Mouse (Mus musculus) left cerebral cortex, postnatal 25 days (tissue): ENCODE measurements around the gene Fbxo31. TPM values are rescaled to one million over a fixed set of nuclear protein-coding genes. Genes with fewer than 3 reads are reported as not detected.
"Not testable (repeated sequence)": the region's sequence is repeated elsewhere in the genome, so short reads cannot be mapped to it uniquely, and the experiment has no call there.

Source experiments
- DNase-seq, 2 experiments: peaks; one replicate each; pipeline ENCODE4 v3.0.0; 2022; ENCODE audit warnings: low spot score in 2 of 2, mixed read lengths in 1 of 2
- intact Hi-C: fragments of 180-260 bp; cut with DNase I; formaldehyde crosslinking; loops from one replicate; pipeline ENCODE4 v1.15.1; 2025
- total RNA-seq, 2 experiments: library from RNA; stranded (reverse); gene quantifications; 2 replicates each; pipeline ENCODE4 v1.2.3; 2021

Fbxo31 gene
- 10 to 100 TPM; 90.3 to 91.6 TPM for total RNA-seq

GRCm38 (mm10) chr8:121578676-121579451 is at the start of gene Fbxo31:
Fbxo31 (minus strand) TSS chr8:121578806.
- DNase-seq = peak; percentile 92 to 97
- intact Hi-C loops = no loop called here

- peak in 1 of 2 experiments; percentile 61 for DNase-seq
- intact Hi-C loops = no loop called here
These were observed 44.4 kb upstream of the Fbxo31 start for GRCm38 (mm10) chr8:121623043-121623442.

DNA sequence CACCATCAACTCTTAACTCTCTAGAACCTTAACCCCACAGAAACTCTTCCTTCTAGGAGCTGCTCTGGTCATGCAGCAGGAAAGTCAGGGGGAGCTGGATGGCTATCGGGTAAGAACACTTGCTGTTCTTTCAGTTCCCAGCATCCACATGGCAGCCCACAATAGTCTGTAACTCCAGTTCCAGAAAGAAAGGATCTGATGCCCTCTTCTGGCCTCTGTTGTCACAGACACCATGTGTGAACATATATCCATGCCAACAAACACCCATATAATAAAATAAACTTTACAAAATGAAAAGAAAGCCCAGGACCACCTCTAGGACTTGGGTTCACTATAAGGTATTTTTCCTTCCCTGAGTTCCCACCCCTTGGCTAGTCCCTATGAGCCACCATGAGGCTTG is 43.3 kb upstream of the Fbxo31 start:
- intact Hi-C loops = no loop called here
- DNase-seq = no peak

DNA sequence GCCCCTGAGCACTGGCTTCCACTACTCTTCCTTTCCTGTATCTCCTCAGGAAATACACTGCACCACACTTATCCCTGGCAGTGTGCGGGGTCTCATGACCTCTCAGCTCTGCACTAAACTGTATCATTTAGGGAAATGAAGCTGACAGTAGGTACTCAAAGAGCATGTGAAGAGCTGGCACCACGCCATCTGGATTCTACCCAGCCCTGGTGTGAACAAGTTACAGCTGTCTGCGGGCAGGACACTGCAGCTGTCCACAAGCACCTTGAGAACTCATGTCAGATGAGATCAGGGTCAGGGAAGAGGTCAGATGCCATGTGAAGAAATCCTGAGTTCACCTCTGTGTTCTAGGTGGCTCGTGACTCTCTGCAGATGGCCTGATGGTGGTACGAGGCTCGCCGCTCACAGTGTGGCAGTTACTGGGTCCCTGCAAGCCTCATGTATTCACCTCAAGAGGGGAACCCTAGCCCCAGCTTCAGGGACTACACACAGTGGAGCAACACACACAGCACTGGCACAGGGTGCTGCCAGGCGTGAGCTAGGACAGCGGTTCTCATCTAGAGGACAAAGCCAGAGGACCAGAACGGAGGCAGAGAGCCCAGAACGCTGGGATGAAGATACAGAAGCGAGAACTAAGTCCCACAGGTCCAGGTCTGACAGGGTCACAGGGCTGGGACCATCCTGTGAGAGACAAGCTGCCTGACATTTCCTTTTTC is 42.4 kb upstream of the Fbxo31 start:
- no peak for DNase-seq
- intact Hi-C loops = no loop called here

- DNase-seq = no peak
- intact Hi-C loops = loop anchor here (5.0 kb wide), 1 partner anchor 68 kb away; no protein-coding TSS in a partner anchor
These were observed 40.9 kb upstream of the Fbxo31 start for GRCm38 (mm10) chr8:121619401-121619995.

GRCm38 (mm10) chr8:121613419-121613818 is 34.8 kb upstream of the Fbxo31 start:
- no peak for DNase-seq
- intact Hi-C loops = no loop called here

DNA sequence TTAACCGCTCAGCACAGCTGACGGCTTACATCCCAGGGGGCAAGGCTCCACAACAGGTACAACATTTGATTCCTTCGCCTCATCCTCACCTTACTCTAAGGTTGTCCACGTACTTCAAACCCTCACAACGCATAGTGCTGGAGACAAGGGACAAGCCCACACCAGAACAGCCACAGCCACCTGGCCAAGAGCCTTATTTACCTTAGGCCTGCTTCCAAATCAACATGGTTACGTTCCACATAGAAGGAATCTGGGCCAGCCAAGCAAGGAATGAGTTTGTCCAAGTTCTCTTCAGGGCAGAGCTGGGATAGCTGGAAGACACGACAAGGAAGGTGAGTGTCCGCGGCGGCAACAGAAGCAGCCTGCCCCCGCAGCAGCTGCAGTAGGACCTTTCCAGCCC is 31.3 kb upstream of the Fbxo31 start:
- intact Hi-C loops = no loop called here
- DNase-seq = no peak

DNA sequence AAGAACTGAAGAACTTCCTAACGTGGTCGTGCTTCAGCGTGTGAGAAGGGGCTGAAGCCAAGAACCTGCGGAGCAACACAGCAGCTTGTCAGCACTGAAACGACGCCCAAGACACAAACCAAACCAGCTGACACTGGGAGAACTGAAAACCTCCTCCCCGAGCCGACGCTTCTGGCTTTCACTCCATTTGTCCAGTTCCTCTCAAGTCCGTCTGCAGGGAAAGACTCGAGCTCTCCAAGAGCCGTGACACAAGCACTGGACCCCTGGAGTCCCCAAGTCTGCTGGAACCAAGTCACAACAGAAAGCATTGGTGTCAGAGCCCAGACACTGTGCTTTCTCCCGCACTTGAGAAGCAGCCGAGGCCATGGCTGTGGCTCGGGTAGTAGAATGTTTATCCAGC is 30.6 kb upstream of the Fbxo31 start:
- DNase-seq = no peak
- intact Hi-C loops = no loop called here

DNA sequence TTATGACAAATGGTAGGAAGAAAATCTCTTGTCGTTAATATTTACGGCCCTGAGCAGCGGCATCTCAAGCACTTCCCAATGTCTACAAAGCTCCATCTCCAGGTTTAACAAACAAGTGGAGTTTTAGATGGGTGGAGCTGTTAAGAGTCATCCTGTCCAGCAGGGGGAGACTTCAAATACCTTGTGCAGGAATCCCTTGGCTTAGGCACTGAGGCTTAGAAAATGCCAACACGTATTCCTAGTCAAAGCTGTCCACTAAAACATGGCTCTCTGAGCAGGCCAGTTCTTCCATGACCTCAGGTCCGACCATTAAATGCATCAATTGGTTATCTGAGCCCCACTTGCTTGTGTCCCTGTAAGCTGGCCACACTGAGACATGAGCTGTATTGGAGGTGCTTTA is 29.1 kb upstream of the Fbxo31 start:
- intact Hi-C loops = no loop called here
- DNase-seq = no peak

GRCm38 (mm10) chr8:121603801-121604200 is 25.2 kb upstream of the Fbxo31 start:
- intact Hi-C loops = loop anchor here (2.0 to 5.0 kb wide), 3 partner anchors 47 to 228 kb away; no protein-coding TSS in a partner anchor
- DNase-seq = no peak

GRCm38 (mm10) chr8:121602860-121603259 is 24.3 kb upstream of the Fbxo31 start:
- intact Hi-C loops = loop anchor here (2.0 to 5.0 kb wide), 3 partner anchors 48 to 229 kb away; no protein-coding TSS in a partner anchor

GRCm38 (mm10) chr8:121602411-121602810 is 23.8 kb upstream of the Fbxo31 start:
- intact Hi-C loops = loop anchor here (2.0 to 5.0 kb wide), 3 partner anchors 48 to 230 kb away; no protein-coding TSS in a partner anchor
- DNase-seq = no peak

More at GRCm38 (mm10) chr8:121602860-121603259, 24.3 kb upstream of the Fbxo31 start:
- DNase-seq = peak; percentile 79 to 86

GRCm38 (mm10) chr8:121599842-121600241 is 21.2 kb upstream of the Fbxo31 start:
- intact Hi-C loops = loop anchor here (5.0 kb wide), 1 partner anchor 232 kb away; no protein-coding TSS in a partner anchor
- no peak for DNase-seq

DNA sequence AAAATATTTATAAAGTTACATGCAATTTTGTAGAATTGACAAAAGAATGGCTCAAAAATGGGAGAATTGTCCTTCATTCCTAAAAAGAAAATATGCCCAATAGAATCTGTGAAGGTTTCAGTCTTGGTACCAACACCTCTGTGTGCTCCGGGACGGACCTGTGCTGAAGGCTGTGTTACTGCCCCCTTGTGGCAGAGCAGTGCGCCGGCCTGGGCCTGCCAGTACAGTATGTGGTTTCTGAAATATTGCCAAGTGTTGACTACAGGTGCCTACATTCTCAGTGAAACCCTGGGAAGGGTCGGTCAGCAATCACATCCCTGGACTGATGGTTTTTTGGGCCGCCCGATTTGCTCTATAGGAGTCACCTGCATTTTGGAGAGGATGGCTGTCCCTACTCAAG is 20.3 kb upstream of the Fbxo31 start:
- intact Hi-C loops = no loop called here
- DNase-seq = peak; percentile 67

GRCm38 (mm10) chr8:121598190-121598589 is 19.6 kb upstream of the Fbxo31 start:
- intact Hi-C loops = no loop called here
- no peak for DNase-seq

GRCm38 (mm10) chr8:121597492-121597891 is 18.9 kb upstream of the Fbxo31 start:
- intact Hi-C loops = not testable (repeated sequence)

DNA sequence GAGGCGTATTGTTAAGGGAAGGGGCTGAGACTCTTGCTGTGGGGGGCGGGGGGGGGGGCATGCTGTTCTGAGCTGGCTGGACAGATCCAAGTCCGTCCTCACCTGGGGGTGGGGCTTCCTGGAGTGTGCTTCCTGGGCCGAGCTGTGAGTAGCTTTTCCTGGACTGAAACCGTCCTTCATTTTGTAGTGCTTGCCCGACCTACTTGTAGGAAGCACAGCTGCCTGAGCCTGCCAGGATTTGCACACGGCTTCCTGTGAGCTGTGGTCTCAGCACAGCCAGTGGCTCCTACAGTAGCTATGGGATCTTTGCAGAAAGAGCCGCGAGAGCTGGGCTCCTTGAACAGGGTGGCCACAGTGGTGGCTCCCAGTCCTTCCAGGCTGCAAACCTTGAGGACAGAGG is 15.4 kb upstream of the Fbxo31 start:
- peak in 1 of 2 experiments; percentile 52 for DNase-seq
- intact Hi-C loops = loop anchor here (5.0 kb wide), 1 partner anchor 47 kb away; no protein-coding TSS in a partner anchor

More at GRCm38 (mm10) chr8:121597492-121597891, 18.9 kb upstream of the Fbxo31 start:
- DNase-seq = peak in 1 of 2 experiments; percentile 54

- DNase-seq = no peak
- intact Hi-C loops = loop anchor here (5.0 kb wide), 1 partner anchor 46 kb away; no protein-coding TSS in a partner anchor
These were observed 14.7 kb upstream of the Fbxo31 start for GRCm38 (mm10) chr8:121593293-121593692.

GRCm38 (mm10) chr8:121591178-121592066 is 12.8 kb upstream of the Fbxo31 start:
- intact Hi-C loops = loop anchor here (5.0 kb wide), 1 partner anchor 44 kb away; no protein-coding TSS in a partner anchor
- no peak for DNase-seq
